Mouse (Mus musculus): ENCODE results near the gene Tsnax.

Tsnax gene

DNA sequence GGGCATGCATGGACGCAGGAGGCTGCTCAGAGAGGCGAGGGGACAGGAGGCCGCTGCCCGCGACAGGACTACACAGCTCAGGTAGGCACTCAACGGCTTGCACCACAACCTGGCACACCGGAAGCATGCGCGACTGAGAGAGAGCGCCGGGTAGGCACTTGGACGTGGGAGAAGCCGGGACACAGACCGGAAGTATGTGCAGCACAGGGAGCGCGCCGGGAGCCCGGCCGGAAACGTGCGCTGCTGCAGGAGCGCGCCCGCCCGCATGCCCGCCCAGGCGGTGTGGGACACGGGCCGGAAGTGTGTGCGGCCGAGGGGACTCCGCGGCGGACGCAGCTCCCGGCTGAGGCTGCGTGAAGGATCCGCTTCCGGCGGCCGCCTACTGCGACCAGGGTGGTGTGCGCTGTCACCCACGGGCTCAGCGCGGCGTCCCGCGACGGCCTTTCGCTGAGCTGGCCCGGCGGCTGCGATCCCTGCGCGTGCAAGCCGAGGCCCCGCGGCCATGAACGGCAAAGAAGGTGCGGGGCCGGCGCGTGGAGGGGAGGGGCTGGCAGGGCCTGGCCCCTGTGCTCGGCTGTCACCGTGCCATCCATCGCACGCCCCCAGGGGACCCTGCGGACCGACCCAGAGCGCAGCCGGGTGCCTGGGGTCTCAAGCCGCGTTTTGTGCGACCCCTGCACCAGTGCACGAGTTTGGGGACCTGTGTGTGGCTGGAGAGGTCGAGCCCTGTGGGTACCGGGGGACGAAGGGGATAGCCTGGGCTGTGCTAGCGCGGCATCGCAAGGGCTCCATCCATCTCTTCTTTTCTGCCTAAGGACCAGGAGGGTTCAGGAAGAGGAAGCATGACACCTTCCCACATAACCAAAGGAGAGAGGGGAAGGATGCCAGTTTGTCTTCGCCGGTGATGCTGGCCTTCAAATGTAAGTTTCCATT is at the start of gene Tsnax:
Gene Tsnax (plus strand): TSS at position 303 of the 933 bp plus-strand sequence.
- peak; percentile 92 for DNase-seq

DNA sequence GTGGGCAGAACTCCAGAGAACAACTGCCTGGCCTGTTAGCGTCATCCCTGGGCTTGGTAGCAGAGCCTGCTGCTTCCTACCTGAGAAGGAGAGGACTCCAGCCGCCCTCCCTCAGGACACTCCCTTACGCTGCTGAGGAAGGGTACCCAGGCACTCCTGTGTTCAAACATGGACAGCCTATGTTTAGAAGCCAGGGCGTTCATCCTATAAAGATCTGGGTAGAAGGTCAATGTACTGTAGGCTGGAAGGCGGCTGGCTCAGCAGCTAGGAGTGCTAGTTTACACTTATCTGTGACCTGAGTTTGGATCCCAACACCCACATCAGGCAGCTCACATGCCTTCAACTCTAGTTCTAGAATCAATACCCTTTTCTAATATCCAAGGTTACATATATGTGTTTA is 49.6 kb upstream of the Tsnax start:
- DNase-seq: no peak

DNA sequence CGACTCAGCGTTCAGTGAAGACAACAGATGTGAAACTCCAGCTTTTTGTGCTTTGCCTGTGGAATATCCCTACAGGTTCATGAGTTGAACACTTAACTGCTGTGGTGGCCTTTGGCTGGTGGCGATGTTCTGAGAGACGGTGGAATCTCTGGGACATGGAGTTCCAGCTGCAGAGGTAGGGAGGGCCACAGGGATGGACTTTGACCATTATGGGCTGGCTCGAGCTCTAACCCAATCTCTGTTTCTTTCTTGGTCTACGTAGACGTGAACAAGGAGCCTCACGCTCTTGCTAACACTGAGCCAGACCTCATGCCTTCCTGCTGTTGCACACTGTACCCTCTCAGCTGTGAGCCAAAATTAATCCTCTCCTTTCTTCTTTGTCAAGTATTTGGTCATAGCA is 47.8 kb upstream of the Tsnax start:
- no peak for DNase-seq

DNA sequence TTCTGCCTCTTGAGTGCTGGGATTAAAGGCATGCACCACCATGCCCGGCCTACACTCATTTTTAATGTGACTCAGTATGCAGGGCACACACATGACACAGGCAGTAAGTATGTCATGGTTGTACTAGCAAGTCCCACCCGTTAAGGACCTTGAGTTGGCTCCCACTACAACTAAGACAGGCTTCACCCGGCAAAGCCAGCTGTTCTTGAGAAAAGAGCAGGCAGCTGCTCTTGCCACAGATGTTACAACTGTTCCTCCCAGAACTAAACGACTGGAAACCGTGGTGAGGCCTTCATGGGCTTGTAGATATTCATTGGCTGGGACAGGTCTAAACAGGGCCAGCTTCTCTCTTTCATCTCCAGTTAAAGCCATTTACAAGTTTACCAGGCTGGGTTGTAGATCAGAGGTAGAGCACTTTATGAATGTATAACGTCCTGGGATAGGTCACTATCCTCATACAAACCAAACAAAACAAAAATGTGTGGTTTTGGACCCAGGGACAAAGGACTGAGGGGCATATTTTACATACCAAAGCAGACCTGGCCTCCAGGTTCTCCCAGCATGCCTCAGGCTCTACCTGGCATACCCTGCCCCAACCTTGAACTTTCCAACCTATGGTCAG is 42.4 kb upstream of the Tsnax start:
- no peak for DNase-seq

DNA sequence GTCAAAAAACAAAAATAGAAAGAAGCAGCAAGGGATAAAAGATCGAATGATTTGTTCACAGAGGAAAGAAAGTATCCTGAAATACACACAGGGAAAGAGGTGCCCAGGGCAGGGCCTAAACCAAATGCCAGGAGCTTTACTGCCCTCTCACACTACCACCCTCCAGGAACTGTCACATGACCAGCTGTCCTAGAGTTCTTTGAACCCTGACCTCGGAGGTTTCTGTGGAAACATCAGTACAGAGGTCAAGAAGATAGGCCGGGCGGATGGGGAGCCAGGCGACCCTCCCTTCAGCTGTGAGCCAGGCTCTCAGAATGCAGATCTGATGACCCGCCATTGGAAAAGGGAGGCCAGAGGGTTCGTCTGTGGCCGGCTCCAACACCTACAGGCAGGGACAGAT is 39.6 kb upstream of the Tsnax start:
- DNase-seq: no peak

DNA sequence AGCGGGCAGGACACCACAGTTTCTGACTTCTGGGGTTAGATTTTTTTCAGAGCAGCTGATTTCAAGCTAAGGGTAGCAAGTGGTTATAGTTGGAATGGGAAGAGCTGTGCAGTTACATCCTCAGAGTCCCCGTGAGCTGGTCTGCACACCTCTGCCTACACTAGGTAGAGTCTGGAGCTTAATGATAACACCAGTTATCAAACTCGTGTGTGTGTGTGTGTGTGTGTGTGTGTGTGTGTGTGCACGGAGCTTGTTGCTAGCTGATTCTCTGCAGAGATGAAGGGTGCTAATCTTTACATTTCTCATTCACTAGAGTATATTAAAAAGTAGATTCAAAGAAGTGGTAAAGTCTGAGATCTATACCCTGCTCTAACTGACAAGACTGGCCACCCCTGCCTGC is 38.5 kb upstream of the Tsnax start:
- DNase-seq: no peak

DNA sequence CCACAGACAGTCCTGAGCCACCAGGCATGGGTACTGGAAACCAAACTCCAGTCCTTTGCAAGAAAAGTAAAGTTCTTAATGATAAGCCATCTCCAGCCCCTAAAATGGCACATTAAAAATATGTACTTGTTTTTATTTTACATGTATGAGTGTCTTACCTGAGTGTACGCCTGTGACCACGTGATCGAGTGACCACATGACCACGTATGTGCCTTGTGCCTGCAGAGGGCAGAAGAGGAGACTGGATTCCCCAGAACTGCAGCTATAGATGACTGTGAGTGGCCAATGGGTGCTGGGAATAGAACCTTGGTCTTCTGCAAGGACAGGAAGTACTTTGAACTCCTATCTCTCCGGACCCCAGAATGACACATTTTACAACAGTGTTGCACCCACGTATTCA is 36.6 kb upstream of the Tsnax start:
- DNase-seq: no peak

DNA sequence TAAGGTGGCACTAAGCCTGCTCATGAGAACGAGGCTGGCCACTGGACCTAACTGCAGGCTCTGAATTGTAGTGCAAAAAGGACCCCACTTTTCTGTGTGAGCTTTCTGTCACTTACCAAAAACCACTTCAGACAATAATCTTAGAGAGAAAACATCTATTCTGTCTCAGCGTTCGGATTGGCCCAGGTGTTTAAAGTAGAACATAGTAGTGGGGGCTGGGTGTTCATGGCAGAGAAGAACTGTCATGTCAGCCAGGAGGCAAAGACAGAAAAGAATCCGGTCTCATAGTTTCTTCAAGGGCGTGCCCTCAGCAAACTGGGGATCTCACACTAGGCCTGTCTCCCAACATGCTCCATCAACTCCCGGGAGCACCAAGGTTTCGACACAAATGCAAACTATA is 34.8 kb upstream of the Tsnax start:
- DNase-seq: no peak

DNA sequence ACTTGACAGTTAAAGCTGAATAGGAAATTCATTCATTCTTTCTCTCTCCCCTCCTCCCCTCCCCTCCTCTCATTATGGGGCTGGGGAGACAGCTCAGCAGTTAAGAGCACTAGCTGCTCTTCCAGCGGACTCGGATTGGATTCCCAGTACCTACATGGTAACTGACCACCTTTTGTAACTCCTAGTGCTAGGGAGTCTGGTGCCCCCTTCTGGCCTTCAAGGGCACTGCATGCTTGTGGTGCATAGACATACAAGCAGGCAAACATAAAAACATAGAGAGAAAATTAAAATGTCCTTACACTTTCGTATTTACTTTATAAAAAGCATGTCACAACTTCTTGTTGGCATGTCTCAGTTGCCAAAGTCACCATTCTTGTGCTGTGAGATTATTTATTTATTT is 32.8 kb upstream of the Tsnax start:
- no peak for DNase-seq

DNA sequence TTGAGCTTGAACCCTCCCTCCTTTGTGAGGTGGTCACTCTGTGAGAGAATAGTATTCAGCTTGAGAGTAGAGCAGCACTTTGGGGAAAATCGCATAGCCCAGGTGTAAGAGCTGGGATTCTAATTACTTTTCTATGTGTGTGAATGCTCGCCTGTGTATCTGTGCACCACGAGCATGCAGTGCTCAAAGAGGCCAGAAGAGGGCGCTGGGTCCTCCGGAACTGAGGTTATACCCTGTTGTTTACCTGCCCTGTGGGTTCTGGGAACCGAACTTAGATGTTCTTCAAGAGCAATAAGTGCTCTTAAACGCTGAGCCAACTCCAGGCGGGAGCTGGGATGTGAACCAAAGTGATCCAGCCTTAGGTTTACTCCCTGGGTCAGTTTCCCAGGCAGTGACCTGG is 32.0 kb upstream of the Tsnax start:
- DNase-seq: no peak

DNA sequence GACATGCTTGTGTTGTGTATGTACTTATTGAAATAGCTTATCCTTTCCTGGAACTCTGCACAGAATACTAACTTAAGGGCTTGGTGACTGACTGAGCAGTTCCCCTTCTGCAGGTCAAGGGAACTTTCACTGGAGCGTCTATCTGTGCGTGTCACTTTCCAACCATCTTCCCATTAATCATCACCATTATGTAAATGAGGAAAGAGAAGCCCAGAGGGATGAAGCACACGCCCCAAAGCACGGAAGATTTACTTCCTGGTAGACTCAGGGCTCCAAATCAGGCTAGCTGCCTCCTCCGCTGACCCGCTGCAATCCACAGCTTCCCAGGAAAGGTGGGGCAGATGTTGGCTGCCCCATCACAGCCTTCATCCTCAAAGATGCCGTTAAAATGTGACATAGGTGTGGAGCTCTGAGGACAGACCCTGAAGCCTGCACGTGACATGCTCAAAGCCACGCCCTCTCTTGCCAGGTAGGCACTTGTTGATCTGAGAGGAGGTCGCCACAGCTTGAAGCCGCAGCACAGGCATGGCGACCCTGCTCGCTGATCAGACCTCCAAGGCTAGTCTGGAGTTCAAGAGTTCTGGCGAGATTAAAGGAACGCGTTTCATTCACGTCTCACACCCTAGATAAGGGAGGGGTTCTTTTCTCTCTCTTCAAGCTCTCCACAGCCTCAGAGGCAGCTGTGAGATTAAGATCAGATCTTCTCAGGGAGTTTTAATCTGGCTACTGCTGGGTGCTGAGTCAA is 21.7 kb upstream of the Tsnax start:
- no peak for DNase-seq

DNA sequence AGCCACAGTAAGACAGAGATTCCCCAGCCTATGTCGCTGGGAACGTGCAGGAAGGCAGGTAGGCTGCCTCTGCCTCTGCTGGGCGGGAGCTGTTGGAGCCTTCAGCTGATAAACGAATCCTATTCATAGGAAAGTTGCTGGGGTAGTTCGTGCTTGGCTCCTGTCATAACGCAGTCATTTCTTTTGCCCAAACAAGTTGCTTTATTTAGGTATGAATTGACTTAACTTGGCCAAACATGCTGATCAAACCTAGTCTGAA is 21.2 kb upstream of the Tsnax start:
- no peak for DNase-seq

DNA sequence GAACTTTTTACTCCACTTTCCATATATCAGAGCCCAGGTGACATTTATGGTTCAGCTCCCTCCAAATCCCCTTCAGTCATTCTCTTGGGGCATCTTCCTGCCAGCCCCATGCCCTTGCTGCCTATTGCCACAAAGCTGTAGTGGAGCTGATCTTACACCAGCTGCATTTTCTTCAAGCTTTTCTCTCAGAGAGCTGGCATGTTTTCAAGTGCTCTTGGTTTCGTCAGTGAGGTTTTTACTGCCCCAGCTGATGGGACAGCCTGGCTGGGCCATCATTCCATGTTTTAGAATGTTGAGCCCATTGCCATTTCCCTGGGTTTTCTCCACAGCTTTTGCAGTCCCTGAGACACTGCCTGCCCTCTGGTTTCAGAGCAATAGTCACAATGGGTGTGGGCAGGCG is 17.0 kb upstream of the Tsnax start:
- no peak for DNase-seq

DNA sequence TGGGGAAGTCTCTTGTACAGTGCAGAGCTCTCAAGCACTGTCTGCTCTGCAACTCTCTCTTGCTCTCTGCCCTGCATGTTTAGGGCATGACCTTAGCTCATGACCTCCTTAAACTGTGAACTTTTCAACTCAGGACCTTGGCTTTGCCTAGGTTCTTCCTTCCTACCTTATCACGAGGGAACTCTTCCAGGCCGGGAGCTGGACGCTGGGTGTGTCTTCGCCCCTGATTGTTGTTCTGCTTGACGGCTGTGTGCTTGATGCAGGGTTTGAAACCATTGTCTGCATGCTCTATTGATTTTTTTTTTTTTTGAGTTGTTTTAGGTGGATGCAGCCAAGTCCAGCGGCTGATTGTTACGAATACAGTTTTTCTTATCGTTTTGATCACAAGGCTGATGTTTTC is 11.3 kb downstream of the Tsnax start:
- no peak for DNase-seq

DNA sequence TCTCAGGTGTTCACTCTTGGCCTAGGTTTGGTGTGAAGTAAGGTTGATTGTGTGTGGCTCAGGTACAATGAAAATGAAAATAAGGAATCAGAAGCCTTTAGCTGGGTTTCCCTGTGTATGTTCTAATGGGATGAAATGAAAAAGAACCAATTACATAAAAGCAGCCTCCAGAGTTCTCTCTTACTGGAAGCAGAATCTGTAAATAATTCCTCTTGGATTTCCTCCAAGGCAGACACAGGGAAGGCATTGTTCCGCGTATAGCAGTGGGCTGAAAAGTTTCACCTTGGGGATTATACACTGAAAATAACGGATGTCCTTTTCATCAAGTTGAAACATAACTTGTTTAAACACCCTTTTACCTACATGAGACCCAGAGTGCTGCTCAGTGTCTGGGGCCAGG is 14.4 kb downstream of the Tsnax start:
- DNase-seq: no peak

DNA sequence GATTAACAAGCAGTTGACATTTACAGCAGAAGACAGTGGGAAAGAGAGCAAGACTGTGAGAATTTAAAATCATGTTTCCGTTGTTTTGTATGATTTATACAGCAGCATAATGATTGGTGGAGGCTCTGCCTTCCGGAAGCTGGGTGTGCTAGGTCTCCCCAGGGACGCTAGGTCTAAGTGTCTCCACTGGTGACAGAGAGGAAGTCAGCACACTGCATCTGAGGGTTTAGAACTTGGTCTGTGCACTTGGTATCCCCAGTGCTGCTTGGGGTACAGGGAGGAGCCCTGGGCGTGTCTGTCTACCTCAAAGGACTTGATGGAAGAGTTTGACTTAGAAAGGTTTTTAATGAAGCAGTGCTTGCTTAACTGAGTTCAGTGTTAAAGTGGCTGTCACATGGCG is 16.0 kb downstream of the Tsnax start:
- DNase-seq: no peak

DNA sequence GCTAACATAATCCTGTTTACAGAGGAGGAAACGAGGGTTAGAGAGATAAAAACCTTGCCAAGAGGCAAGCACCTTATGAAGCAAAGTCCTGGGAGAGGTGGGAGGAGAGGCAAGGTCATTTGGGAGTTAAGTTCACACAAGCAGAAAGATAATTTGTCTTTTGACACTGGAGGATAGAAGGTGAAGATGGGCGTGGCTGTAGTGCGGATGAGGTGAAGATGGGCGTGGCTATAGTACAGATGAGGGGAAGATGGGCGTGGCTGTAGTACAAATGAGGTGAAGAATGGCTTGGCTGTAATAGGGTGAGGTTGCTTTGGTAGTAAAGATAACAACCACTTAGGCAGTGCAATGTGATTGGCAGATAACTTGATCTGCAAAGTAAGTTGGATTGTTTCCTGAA is 18.5 kb downstream of the Tsnax start:
- no peak for DNase-seq

DNA sequence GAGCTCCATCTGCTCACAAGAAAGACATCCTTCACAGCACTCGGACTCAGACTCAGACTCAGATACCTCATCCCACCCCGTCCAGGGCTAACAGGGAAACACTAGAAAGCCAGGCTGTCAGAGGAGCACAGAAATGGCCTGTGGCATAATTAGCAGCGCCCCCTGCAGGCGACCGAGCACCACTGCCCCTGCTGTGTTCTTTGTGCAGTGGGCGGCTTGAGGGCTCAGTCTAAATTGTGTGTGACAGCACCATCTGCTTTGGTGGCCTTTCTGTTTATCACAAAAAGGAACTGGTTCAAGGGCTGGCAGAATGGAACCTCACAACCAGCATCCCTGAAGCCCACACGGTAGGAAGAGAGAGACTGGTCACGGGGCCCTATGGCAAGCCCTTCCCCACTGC is 21.9 kb downstream of the Tsnax start:
- peak; percentile 87 for DNase-seq

DNA sequence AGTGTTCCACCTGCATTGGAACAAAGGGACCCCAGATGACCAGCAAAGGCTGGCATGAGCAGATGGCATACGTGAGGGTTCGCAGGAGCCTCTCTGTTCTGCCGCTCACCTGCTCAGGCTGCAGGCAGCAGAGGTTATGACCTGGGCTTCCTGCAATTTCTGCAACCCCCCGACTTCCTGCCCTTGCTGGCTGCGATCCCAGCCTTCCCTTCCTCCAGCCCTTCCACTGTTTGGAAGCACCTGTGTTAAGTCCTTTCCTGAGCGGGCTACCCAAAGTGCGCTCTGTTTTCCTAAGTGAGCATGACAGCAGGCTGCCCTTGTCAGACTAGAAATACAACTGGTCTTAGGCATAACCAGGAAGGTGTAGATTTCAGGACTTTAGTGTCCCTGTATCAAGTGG is 24.3 kb downstream of the Tsnax start:
- DNase-seq: no peak

DNA sequence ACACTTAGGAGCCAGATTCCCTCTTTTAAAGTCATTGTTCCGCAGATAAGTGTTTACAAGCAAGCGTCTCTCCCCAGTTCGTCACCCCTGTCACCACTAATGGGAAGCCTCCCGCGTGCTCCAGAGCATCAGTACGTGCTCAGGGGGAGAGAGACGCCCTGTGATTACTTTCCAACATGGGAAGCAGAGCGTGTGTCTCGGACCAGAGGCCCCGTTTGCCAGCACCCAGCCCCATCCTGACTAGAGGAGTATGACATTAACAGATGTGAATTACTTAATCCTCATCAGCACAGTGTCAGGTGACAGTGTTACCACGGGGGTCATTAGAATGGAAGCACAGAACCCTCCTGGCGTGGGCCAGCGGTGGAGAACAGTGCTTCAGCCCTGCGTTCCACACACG is 25.9 kb downstream of the Tsnax start:
- no peak for DNase-seq

DNA sequence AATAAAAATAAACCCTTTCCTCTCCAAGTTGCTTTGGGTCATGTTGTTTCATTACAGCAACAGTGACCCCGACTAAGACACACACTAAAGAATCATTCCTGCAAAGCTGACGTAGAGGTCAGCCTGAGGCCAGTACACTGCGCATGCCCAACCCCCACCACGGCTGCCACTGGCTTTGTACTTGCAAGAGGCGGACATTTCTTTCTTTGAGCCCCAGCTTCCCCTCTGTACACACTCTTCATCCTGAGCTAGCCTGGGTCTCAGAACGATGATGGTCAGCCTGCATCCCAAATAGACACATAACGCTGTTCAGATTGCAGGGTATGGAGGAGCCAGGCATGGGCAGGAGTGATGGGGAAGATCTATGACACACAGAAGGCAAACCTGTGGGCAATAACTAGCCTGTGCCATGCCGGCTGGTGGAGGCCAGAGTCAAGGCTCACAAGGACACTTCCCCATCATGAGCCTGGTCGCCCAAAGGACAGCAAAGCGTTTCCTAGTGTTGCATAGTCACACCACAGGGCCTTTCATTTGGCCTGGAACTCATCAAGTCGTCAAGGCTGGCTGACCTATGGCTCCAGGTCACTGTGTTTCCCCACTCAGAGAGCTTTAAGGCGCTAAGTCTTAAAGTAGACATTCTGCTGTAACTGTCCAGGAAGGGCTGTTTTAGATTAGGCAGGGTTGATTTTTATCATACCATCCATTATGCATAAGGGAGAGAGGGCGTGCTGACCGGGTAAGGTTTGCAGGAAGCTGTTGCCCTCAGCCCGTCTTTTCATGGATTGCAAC is 28.0 kb downstream of the Tsnax start:
- no peak for DNase-seq

DNA sequence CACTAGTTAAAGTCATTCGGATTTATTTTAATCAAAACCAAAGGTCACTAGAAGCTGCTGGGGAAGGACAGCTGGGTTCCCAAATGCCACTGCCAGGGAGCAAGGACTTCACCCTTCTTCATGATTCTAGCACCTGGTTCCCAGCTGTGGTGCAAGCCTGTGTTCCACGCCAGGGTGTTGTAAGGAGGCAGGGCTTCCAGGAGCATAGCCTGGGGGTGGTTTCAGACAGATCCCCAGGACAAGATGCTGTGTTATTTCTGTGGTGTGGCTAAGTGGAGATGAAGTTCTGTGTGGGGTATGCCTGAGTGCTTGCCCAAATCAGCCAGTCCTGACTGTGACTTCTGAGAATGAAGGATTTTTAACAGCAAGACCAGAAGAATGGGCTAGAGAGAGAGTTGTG is 28.7 kb downstream of the Tsnax start:
- DNase-seq: no peak

DNA sequence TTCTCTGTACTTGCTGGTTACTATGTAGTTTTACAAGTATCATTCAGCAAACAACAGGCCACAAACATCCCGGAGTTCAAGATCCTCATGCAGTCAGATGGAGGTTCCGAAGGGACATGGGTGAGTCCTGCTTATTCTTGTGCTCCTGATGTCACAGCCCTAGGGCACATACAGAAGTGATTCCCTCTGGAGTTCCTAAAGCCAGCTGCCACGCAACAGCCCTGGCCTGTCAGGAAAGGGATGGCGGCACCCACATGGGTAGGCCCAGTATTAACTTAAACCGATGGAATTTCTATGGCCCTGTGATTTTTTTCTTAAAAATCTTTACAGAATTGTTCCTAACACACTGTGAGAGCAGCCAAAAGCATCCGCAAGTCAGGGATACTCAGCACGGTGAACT is 30.6 kb downstream of the Tsnax start:
- no peak for DNase-seq

Measured in cerebellum, adult 11-12 months (tissue).